Mouse (Mus musculus): ENCODE measurements around the gene Plin3. TPM values are rescaled to one million over a fixed set of nuclear protein-coding genes. Genes with fewer than 3 reads are reported as not detected.

Gene Plin3
- total RNA-seq (2021), result 1 to 10 TPM; 3.8 to 5.4 TPM

GRCm38 (mm10) chr17:56292531-56293222 is at the start of gene Plin3:
Gene Plin3, minus strand, starts transcription at chr17:56292873.
- intact Hi-C loops (cut with DNase I), result no loop called here
- no peak for DNase-seq (ENCODE audit: extremely low spot score in 1 of 2, low spot score in 2 of 2)

GRCm38 (mm10) chr17:56340717-56341116 is 48.0 kb upstream of the Plin3 start:
- no peak for DNase-seq (ENCODE audit: extremely low spot score in 1 of 2, low spot score in 2 of 2)
- intact Hi-C loops (cut with DNase I), result no loop called here

- no peak for DNase-seq (ENCODE audit: extremely low spot score in 1 of 2, low spot score in 2 of 2)
- intact Hi-C loops (cut with DNase I), result no loop called here
These were observed 46.2 kb upstream of the Plin3 start for GRCm38 (mm10) chr17:56338909-56339308.

GRCm38 (mm10) chr17:56337791-56338190 is 45.1 kb upstream of the Plin3 start:
- DNase-seq (ENCODE audit: extremely low spot score in 1 of 2, low spot score in 2 of 2), result no peak
- intact Hi-C loops (cut with DNase I), result no loop called here

GRCm38 (mm10) chr17:56337190-56337589 is 44.5 kb upstream of the Plin3 start:
- intact Hi-C loops (cut with DNase I), result no loop called here
- peak in 1 of 2 experiments; percentile 59 for DNase-seq (ENCODE audit: extremely low spot score in 1 of 2, low spot score in 2 of 2)

- intact Hi-C loops (cut with DNase I), result no loop called here
- DNase-seq (ENCODE audit: extremely low spot score in 1 of 2, low spot score in 2 of 2), result no peak
These were observed 40.3 kb upstream of the Plin3 start for GRCm38 (mm10) chr17:56332987-56333386.

GRCm38 (mm10) chr17:56331256-56331655 is 38.6 kb upstream of the Plin3 start:
- DNase-seq (ENCODE audit: extremely low spot score in 1 of 2, low spot score in 2 of 2), result no peak
- intact Hi-C loops (cut with DNase I), result no loop called here

- intact Hi-C loops (cut with DNase I), result no loop called here
These were observed 37.7 kb upstream of the Plin3 start for GRCm38 (mm10) chr17:56330345-56330744.

GRCm38 (mm10) chr17:56329267-56329666 is 36.6 kb upstream of the Plin3 start:
- no peak for DNase-seq (ENCODE audit: extremely low spot score in 1 of 2, low spot score in 2 of 2)
- intact Hi-C loops (cut with DNase I), result no loop called here

More at GRCm38 (mm10) chr17:56330345-56330744, 37.7 kb upstream of the Plin3 start:
- DNase-seq (ENCODE audit: extremely low spot score in 1 of 2, low spot score in 2 of 2), result no peak

- DNase-seq (ENCODE audit: extremely low spot score in 1 of 2, low spot score in 2 of 2), result no peak
- intact Hi-C loops (cut with DNase I), result no loop called here
These were observed 33.8 kb upstream of the Plin3 start for GRCm38 (mm10) chr17:56326153-56327147.

GRCm38 (mm10) chr17:56325450-56326152 is 32.9 kb upstream of the Plin3 start, which contains the start of gene Kdm4b:
Gene Kdm4b, plus strand, starts transcription at chr17:56326062.
- DNase-seq (ENCODE audit: extremely low spot score in 1 of 2, low spot score in 2 of 2), result peak; percentile 99 to 100
- intact Hi-C loops (cut with DNase I), result no loop called here

GRCm38 (mm10) chr17:56324419-56324818 is 31.7 kb upstream of the Plin3 start:
- intact Hi-C loops (cut with DNase I), result no loop called here
- no peak for DNase-seq (ENCODE audit: extremely low spot score in 1 of 2, low spot score in 2 of 2)

- DNase-seq (ENCODE audit: extremely low spot score in 1 of 2, low spot score in 2 of 2), result no peak
- intact Hi-C loops (cut with DNase I), result no loop called here
These were observed 16.7 kb upstream of the Plin3 start for GRCm38 (mm10) chr17:56309191-56309945.

- no peak for DNase-seq (ENCODE audit: extremely low spot score in 1 of 2, low spot score in 2 of 2)
- intact Hi-C loops (cut with DNase I), result no loop called here
These were observed 15.4 kb upstream of the Plin3 start for GRCm38 (mm10) chr17:56308088-56308487.

GRCm38 (mm10) chr17:56305826-56306225 is 13.2 kb upstream of the Plin3 start:
- intact Hi-C loops (cut with DNase I), result no loop called here
- DNase-seq (ENCODE audit: extremely low spot score in 1 of 2, low spot score in 2 of 2), result no peak

GRCm38 (mm10) chr17:56305156-56305555 is 12.5 kb upstream of the Plin3 start:
- DNase-seq (ENCODE audit: extremely low spot score in 1 of 2, low spot score in 2 of 2), result no peak
- intact Hi-C loops (cut with DNase I), result no loop called here

- no peak for DNase-seq (ENCODE audit: extremely low spot score in 1 of 2, low spot score in 2 of 2)
- intact Hi-C loops (cut with DNase I), result no loop called here
These were observed 12.0 kb upstream of the Plin3 start for GRCm38 (mm10) chr17:56304718-56305117.

- intact Hi-C loops (cut with DNase I), result no loop called here
- DNase-seq (ENCODE audit: extremely low spot score in 1 of 2, low spot score in 2 of 2), result peak; percentile 90 to 97
These were observed 11.3 kb upstream of the Plin3 start for GRCm38 (mm10) chr17:56303847-56304586.

Measured in left cerebral cortex, postnatal 10 days (tissue).